Mouse (Mus musculus) left cerebral cortex, adult 18-20 months (tissue): ENCODE results near the gene Gm10318. TPM values are rescaled to one million over a fixed set of nuclear protein-coding genes. Genes with fewer than 3 reads are reported as not detected.

Source experiments
- DNase-seq, 2 experiments: peaks; one replicate each; pipeline ENCODE4 v3.0.0; 2021 to 2022; ENCODE audit warnings: low spot score in 2 of 2, mixed read lengths in 1 of 2
- total RNA-seq, 2 experiments: library from RNA; stranded (reverse); gene quantifications; 2 replicates each; pipeline ENCODE4 v1.2.3; 2021

The Gm10318 gene
- total RNA-seq, 2 experiments from 2014 or later: not detected

DNA sequence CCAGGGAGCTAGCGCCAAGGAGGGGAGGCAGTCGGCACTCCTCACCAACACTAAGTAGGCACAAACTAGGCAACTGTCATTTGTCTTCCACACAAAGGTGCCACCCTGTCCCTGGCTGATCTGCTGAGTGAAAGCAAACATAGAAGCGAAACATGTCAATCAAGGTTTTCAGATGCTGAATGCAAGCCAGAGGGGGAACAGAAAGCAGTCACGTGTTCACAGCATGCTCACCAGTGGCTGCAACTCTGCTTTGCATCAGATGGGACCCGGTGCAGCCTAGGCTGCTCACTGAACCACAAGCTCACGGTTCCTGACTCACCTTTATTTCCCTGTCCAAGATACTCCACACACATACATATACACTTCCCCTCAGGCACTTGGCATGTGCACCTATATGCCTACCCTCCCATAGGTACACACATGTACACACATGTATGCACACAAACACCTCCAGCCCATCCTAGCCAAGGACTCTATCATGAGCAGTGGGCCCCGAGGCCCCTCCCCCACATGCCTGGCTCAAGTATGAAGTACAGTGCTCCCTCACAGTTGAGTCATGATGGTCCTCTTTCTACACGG, 38.4 kb downstream of the Gm10318 start:
- no peak for DNase-seq

DNA sequence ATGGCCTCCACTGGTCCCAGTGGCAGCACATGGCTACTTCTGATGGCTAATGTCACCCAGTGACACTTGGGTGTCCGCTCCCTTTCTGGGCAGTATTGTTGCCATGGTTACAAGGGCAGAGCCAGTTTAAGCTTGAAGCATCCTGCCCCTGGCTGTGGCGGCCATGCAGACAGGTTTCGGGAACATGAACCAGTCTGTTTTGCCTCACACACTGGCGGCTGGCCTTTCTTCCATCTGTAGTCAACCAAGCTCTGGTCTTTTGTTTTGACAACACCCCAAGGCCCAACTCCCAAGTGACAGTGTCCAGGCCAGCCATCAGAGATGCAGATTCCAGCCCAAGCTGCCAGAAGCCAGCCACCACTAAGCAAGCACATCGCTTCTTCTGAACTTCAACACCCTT, 42.9 kb downstream of the Gm10318 start:
- DNase-seq: no peak

DNA sequence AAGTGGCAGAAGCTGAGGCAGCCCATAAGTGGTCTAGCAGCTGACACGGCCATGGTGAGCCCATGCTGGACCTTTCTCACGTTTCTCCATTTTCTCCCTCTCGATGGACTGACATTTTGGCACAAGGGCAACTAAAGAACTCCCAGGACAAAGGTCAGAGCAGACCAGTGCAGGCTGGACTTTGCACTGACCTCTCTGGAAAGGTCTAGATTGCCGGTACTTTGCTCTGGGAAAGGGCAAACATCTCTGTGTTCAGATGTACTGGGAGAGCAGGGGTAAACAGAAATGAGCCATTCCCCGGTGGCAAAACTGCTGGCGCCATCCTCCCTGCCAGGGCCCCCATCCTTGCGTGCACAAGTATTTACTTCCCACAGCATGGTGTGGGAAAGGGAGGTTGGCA, 47.5 kb downstream of the Gm10318 start:
- no peak for DNase-seq

DNA sequence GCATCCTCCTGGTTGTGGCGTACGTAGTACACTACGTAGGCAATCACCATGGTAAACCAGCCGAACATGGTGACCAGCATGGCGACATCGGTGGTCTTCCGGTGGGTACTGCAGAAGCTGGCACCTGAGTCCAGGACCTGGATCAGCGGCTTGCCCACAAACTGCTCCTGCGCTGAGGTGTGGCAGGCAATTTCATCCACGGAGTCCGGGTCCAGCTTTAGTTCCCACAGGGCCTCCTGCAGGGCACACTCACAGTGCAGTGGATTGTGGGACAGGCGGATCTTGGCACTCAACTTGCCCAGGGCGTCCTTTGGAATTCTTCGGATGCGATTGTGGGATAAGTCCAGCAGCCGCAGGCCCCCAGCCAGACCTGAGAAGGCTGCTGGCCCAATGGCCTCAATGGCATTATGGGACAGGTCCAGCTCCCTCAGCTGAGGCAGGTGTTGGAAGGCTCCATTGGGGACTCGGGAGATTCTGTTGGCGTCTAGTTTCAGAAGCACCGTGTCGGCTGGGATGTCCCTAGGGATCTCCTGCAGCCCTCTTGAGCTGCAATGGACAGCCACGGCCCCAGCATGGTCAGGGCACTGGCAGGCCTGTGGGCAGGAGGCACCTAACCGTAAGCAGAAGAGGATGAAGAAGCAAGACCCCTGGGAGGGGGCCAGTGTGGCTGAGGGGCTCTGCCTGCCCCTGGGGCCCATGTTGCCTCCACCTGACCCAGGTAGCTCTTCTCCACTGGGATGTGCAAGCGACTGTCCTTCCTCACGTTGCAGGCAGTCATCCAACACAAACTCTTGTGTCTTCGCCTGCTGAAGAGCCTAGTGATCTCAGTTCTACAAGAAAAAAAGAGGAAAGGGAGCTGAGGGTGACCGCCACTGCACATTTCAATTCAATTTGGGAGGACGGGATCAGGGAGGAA, 48.5 kb downstream of the Gm10318 start:
- DNase-seq: no peak

DNA sequence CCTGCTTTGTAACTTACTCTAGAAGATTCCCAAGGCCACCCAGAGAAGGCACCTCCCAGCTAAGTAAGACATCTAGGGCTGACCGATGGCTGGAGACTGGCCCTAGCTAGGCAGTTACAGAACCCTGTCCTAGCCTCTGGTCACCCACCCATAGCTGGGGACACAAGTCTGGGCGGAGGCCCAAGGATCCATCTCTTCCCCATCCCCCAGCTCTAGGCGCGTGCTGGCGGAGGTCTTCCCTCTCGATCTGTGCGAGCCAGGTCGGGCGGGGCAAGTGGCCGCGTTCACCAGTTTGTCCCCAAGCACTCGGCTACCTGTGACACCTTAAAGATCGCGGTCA, 49.2 kb downstream of the Gm10318 start:
- DNase-seq: peak; percentile 16 to 29

DNA sequence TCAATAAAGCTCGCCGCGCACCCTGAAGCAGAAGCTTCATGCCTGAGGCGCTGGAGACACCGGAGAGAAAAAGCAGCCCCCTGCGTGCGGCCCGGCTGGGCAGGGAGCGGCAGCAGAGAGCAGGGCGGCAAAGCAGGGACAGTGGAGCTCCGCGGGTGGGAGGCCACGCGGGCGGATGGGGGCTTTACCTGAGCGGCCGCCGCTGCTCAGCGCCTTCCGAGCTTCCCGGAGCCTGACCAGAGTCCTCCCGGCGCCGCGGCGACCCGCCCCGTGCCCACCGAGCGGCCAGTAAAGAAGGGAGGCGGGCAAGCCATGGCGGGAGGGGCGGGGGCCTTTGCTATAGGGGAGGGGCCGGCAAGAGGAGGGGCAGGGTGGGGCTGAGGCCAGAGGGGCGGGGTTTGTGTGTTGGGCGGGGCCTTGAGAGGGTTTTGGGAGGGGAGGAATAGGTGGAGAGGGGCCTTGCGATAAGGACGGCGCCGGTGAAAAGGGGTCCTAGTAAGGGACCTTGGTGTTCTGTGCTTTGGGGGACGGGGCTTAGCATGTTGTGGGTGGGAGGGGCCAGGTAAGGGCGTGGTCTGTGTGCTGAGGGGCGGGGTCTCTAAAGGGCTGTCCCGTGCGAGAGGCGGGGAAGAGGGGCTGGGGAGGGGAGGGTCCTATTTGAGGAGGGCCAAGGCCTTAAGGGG, 49.7 kb downstream of the Gm10318 start, which contains the start of gene Lrrc3:
TSS of gene Lrrc3 (minus strand) at position 326 of the 683 bp plus-strand sequence.
- peak; percentile 47 to 63 for DNase-seq

DNA sequence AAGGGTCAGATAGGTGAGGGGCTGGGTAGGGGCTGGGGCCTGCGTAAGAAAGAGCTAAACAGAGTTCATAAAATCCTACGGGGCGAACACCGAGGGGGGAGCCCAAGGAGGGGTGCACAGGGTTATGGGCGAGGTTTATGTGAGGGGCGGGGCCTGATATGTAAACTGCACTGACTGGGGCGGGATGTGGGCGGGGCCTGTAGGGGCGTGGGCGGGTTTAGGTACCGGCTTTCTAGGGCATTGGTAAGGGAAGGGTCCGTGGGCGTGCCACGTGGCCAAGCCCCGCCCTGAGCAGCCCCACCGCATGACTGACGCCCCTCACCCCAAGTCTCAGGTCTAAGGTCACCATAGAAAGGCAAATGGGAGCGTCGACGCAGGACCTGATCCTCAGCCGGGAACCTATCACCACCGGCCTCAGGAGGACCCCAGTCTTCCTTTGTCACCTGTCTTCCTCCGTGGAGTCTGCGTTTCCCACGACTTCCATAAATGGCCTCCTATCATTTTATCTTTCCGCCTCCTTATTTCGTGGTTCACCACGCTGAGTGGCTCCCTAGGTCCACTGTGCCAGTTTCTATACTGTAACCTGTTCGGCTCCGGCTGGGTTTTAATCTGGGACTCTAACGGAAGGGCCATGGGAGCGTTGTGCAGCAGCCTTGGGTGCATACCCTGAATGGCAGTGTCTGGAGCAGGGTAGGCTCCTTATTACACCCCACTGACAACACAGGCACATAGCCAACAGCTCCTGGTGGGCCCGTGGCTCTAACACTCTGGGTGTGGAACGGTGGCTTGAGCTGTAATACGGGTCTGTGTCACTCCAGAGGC, 50.4 kb downstream of the Gm10318 start:
- DNase-seq: peak; percentile 60 to 67

Other genes with a start within 250 kb of the Gm10318 start
- gene Sumo3, start 246.8 kb upstream of the Gm10318 start, total RNA-seq: 100 to 1,000 TPM; 165 to 172 TPM
- gene Gm49325, start 246.7 kb upstream of the Gm10318 start, total RNA-seq: 10 to 100 TPM; 12.9 to 13.0 TPM
- 10 to 100 TPM; 46.1 to 53.8 TPM for gene Ube2g2, start 230.6 kb upstream of the Gm10318 start, total RNA-seq
- gene Tspear, start 166.3 kb upstream of the Gm10318 start, total RNA-seq: under 1 TPM; 0.14 to 0.19 TPM
- gene Gm19402, start 162.1 kb upstream of the Gm10318 start, total RNA-seq: not detected
- not detected for gene Gm9508, start 155.6 kb upstream of the Gm10318 start, total RNA-seq
- not detected for gene Gm10272, start 146.2 kb upstream of the Gm10318 start, total RNA-seq
- not detected for gene Gm10024, start 141.4 kb upstream of the Gm10318 start, total RNA-seq
- gene Gm10142, start 137.1 kb upstream of the Gm10318 start, total RNA-seq: not detected
- not detected for gene Krtap12-1, start 132.3 kb upstream of the Gm10318 start, total RNA-seq
- not detected for gene Gm10100, start 126.4 kb upstream of the Gm10318 start, total RNA-seq
- not detected for gene Gm18596, start 110.2 kb upstream of the Gm10318 start, total RNA-seq
- not detected for gene Gm9736, start 101.5 kb upstream of the Gm10318 start, total RNA-seq
- gene Gm3233, start 93.2 kb upstream of the Gm10318 start, total RNA-seq: not detected
- gene Gm3238, start 81.5 kb upstream of the Gm10318 start, total RNA-seq: not detected
- not detected for gene Gm7138, start 75.9 kb upstream of the Gm10318 start, total RNA-seq
- gene Gm3250, start 70.3 kb upstream of the Gm10318 start, total RNA-seq: not detected
- gene Gm7137, start 64.7 kb upstream of the Gm10318 start, total RNA-seq: not detected
- gene Gm9639, start 57.8 kb upstream of the Gm10318 start, total RNA-seq: not detected
- not detected for gene Gm19668, start 53.7 kb upstream of the Gm10318 start, total RNA-seq
- not detected for gene Gm9507, start 41.0 kb upstream of the Gm10318 start, total RNA-seq
- gene Gm2696, start 38.2 kb upstream of the Gm10318 start, total RNA-seq: not detected
- not detected for gene Krtap10-4, start 25.8 kb upstream of the Gm10318 start, total RNA-seq
- not detected for gene Krtap10-10, start 16.9 kb upstream of the Gm10318 start, total RNA-seq
- not detected for gene Gm36176, start 6.1 kb upstream of the Gm10318 start, total RNA-seq
- not detected for gene Gm3285, start 9.1 kb downstream of the Gm10318 start, total RNA-seq
- 10 to 100 TPM in 1 of 2 experiments, 1 to 10 TPM in 1; 9.8 to 10.1 TPM for gene Lrrc3, start 49.7 kb downstream of the Gm10318 start, total RNA-seq
- gene Trpm2, start 117.7 kb downstream of the Gm10318 start, total RNA-seq: 10 to 100 TPM; 47.5 to 51.9 TPM
- 10 to 100 TPM; 33.9 to 36.1 TPM for gene 1810043G02Rik, start 125.7 kb downstream of the Gm10318 start, total RNA-seq
- 100 to 1,000 TPM; 147 TPM for gene Pfkl, start 157.2 kb downstream of the Gm10318 start, total RNA-seq
- not detected for gene Dnmt3l, start 189.1 kb downstream of the Gm10318 start, total RNA-seq
- gene Aire, start 190.8 kb downstream of the Gm10318 start, total RNA-seq: under 1 TPM in 1 of 2 experiments, not detected in 1; 0.28 TPM
- 1 to 10 TPM; 2.5 to 3.1 TPM for gene Icosl, start 216.4 kb downstream of the Gm10318 start, total RNA-seq